Mouse (Mus musculus) liver, adult 2 months (tissue): Measurements from ENCODE around the gene Plxnb1.

ENCODE experiments used
- CTCF ChIP-seq: fragments of 200-500 bp; IDR thresholded peaks from 2 replicates; pipeline ENCODE4 v1.5.1; 2011; ENCODE audit warnings: low read depth, low read length, control low read depth
- POLR2A ChIP-seq: fragments of 200-500 bp; IDR thresholded peaks from 2 replicates; pipeline ENCODE4 v1.6.1; 2011; ENCODE audit warnings: low read length, control low read depth; ENCODE audit not compliant: insufficient read depth; ENCODE audit errors: extremely low read depth

DNA sequence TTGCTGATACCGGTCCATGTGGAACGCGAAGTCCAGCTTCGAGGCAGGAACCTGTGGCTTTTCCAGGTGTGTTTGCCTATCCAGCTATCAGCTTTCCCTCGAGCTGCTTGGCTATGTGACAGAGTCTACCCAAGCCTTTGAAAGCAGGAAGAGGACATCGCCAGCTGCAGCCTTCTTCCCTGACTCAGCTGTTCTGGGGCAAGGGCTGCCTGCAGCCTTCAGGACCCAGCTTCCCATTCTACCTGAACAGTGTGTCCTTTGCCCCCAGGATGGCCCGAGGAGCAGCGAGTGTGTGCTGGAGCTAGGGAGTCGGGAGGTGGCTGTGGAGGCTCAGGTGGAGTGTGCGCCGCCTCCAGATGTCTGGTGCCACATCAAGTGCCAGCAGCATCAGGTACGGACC is 10.5 kb downstream of the Plxnb1 start:
- no peak for TF ChIP-seq CTCF
- TF ChIP-seq POLR2A: no peak
